Mouse (Mus musculus) ES-Bruce4 (cell line): ENCODE data around the gene Snx9.

Source experiments
- CTCF ChIP-seq: IDR thresholded peaks from one replicate; pipeline ENCODE4 v1.8.1; 2011; ENCODE audit warnings: low read depth, low read length
- EP300 ChIP-seq: IDR thresholded peaks from 2 replicates; pipeline ENCODE4 v1.6.1; 2011; ENCODE audit warnings: low read depth, low read length; ENCODE audit not compliant: insufficient read depth
- POLR2A ChIP-seq: IDR thresholded peaks from one replicate; pipeline ENCODE4 v1.8.1; 2011; ENCODE audit warnings: low read length; ENCODE audit not compliant: insufficient read depth

GRCm38 (mm10) chr17:5893574-5894148, 52.5 kb downstream of the Snx9 start:
- TF ChIP-seq CTCF: peak; percentile 31
- TF ChIP-seq EP300: no peak
- TF ChIP-seq POLR2A: no peak
